Mouse (Mus musculus): ENCODE data around the gene Azgp1. TPM values are rescaled to one million over a fixed set of nuclear protein-coding genes. Genes with fewer than 3 reads are reported as not detected.
"Not testable (repeated sequence)": the region's sequence is repeated elsewhere in the genome, so short reads cannot be mapped to it uniquely, and the experiment has no call there.

The Azgp1 gene
- not detected for total RNA-seq (2021)
- long read RNA-seq, experiment 1, result 0 reads
- long read RNA-seq, experiment 2, result 0 reads

GRCm38 (mm10) chr5:137981300-137981699 lies at the start of gene Azgp1:
Gene Azgp1 (plus strand): TSS chr5:137981520.
- DNase-seq (ENCODE audit: low spot score in 2 of 2), result no peak

- DNase-seq (ENCODE audit: low spot score in 2 of 2), result not testable (repeated sequence)
Observed at GRCm38 (mm10) chr5:137933934-137934333, 47.4 kb upstream of the Azgp1 start.

- DNase-seq (ENCODE audit: low spot score in 2 of 2), result no peak
Observed at GRCm38 (mm10) chr5:137936486-137936885, 44.8 kb upstream of the Azgp1 start.

- DNase-seq (ENCODE audit: low spot score in 2 of 2), result no peak
Observed at GRCm38 (mm10) chr5:137937238-137937637, 44.1 kb upstream of the Azgp1 start.

- no peak for DNase-seq (ENCODE audit: low spot score in 2 of 2)
Observed at GRCm38 (mm10) chr5:137940948-137941347, 40.4 kb upstream of the Azgp1 start.

GRCm38 (mm10) chr5:137943133-137943532 lies 38.2 kb upstream of the Azgp1 start:
- no peak for DNase-seq (ENCODE audit: low spot score in 2 of 2)

GRCm38 (mm10) chr5:137947303-137947702 lies 34.0 kb upstream of the Azgp1 start:
- DNase-seq (ENCODE audit: low spot score in 2 of 2), result no peak

- peak; percentile 11 to 19 for DNase-seq (ENCODE audit: low spot score in 2 of 2)
Observed at GRCm38 (mm10) chr5:137951218-137951617, 30.1 kb upstream of the Azgp1 start.

- DNase-seq (ENCODE audit: low spot score in 2 of 2), result no peak
Observed at GRCm38 (mm10) chr5:137956404-137956803, 24.9 kb upstream of the Azgp1 start.

GRCm38 (mm10) chr5:137962945-137963344 lies 18.4 kb upstream of the Azgp1 start, which contains the start of gene Gjc3:
Gene Gjc3 (minus strand): TSS chr5:137963098.
- no peak for DNase-seq (ENCODE audit: low spot score in 2 of 2)

- DNase-seq (ENCODE audit: low spot score in 2 of 2), result peak; percentile 8 to 18
Observed at GRCm38 (mm10) chr5:137966492-137966891, 14.8 kb upstream of the Azgp1 start.

GRCm38 (mm10) chr5:137973161-137973560 lies 8.2 kb upstream of the Azgp1 start:
- DNase-seq (ENCODE audit: low spot score in 2 of 2), result no peak

GRCm38 (mm10) chr5:137973738-137974137 lies 7.6 kb upstream of the Azgp1 start:
- DNase-seq (ENCODE audit: low spot score in 2 of 2), result peak in 1 of 2 experiments; percentile 9

GRCm38 (mm10) chr5:137974724-137975123 lies 6.6 kb upstream of the Azgp1 start:
- DNase-seq (ENCODE audit: low spot score in 2 of 2), result no peak

- no peak for DNase-seq (ENCODE audit: low spot score in 2 of 2)
Observed at GRCm38 (mm10) chr5:137975434-137975833, 5.9 kb upstream of the Azgp1 start.

- no peak for DNase-seq (ENCODE audit: low spot score in 2 of 2)
Observed at GRCm38 (mm10) chr5:137977291-137977690, 4.0 kb upstream of the Azgp1 start.

GRCm38 (mm10) chr5:137979081-137979480 lies 2.2 kb upstream of the Azgp1 start:
- no peak for DNase-seq (ENCODE audit: low spot score in 2 of 2)

- no peak for DNase-seq (ENCODE audit: low spot score in 2 of 2)
Observed at GRCm38 (mm10) chr5:137986351-137986750, 5.0 kb downstream of the Azgp1 start.

GRCm38 (mm10) chr5:138009437-138009836 lies 28.1 kb downstream of the Azgp1 start:
- no peak for DNase-seq (ENCODE audit: low spot score in 2 of 2)

GRCm38 (mm10) chr5:138012382-138012781 lies 31.1 kb downstream of the Azgp1 start:
- DNase-seq (ENCODE audit: low spot score in 2 of 2), result no peak

GRCm38 (mm10) chr5:138016530-138016929 lies 35.2 kb downstream of the Azgp1 start:
- no peak for DNase-seq (ENCODE audit: low spot score in 2 of 2)

- DNase-seq (ENCODE audit: low spot score in 2 of 2), result no peak
Observed at GRCm38 (mm10) chr5:138016997-138017396, 35.7 kb downstream of the Azgp1 start.

- not testable (repeated sequence) for DNase-seq (ENCODE audit: low spot score in 2 of 2)
Observed at GRCm38 (mm10) chr5:138019577-138019976, 38.3 kb downstream of the Azgp1 start.

Data from left cerebral cortex, adult 18-20 months (tissue).